Mouse (Mus musculus) left cerebral cortex, adult 8-10 months (tissue): ENCODE measurements around the gene Nhej1. TPM values are rescaled to one million over a fixed set of nuclear protein-coding genes. Genes with fewer than 3 reads are reported as not detected.

ENCODE experiments used
- DNase-seq, 2 experiments: peaks; one replicate each; pipeline ENCODE4 v3.0.0; 2022; ENCODE audit warnings: low spot score in 2 of 2
- total RNA-seq, 4 experiments: library from RNA; stranded (reverse); gene quantifications; 2 replicates each; pipeline ENCODE4 v1.2.4; 2022

The Nhej1 gene
- total RNA-seq, 4 experiments from 2014 or later: 2.0 to 4.8 (median 3.3) TPM

- no peak for DNase-seq
Observed at GRCm38 (mm10) chr1:75128641-75129040, 3.6 kb upstream of the Nhej1 start.

DNA sequence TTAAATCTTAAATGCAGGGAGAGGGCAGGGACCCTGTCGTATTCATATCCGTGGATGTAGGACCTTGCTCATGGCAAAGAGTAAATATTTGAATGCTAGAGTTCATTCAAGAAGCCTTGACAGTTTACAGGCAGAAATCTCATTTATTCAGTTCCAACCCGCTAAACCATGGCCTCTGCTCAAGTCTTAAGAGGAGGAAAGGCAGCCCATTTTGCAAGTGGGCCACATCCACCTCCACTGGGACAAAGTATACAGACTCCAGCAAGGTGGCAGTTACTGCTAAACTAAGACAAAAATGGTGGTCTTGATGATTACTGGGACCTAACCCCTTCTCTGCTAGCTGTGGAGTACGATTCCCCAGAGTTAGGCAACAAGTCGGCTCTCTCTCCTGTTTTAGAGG is 418 bp upstream of the Nhej1 start:
- DNase-seq: no peak

- DNase-seq: no peak
Observed at GRCm38 (mm10) chr1:75122211-75122610, 2.8 kb downstream of the Nhej1 start.

- no peak for DNase-seq
Observed at GRCm38 (mm10) chr1:75052091-75052490, 72.9 kb downstream of the Nhej1 start.

GRCm38 (mm10) chr1:75051428-75051827 is 73.6 kb downstream of the Nhej1 start:
- DNase-seq: no peak

DNA sequence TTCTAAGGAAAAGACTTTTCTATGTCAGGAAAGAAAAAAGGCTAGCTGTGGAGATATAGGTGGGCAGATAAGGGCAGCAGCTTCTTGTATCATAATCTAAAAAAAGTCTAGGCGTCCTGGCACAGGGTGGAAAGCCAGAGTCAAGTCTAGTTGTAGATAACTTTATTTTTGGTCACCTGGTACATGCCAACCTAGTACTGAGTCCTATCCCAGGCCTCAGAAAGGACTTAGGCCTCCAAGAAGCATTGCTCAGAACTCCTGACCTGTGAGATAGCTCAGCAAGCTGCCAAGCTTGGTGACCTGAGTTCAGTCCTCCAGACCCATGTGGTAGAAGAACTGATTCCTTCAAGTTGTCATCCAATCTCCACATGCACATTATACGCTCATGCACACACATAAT is 76.4 kb downstream of the Nhej1 start:
- no peak for DNase-seq

- no peak for DNase-seq
Observed at GRCm38 (mm10) chr1:75048041-75048440, 77.0 kb downstream of the Nhej1 start.

- DNase-seq: no peak
Observed at GRCm38 (mm10) chr1:75040429-75040828, 84.6 kb downstream of the Nhej1 start.

- DNase-seq: no peak
Observed at GRCm38 (mm10) chr1:75032041-75032440, 93.0 kb downstream of the Nhej1 start.

GRCm38 (mm10) chr1:75027061-75027779 is 97.8 kb downstream of the Nhej1 start:
- DNase-seq: no peak

GRCm38 (mm10) chr1:75024419-75025199 is 100.4 kb downstream of the Nhej1 start:
- no peak for DNase-seq

- no peak for DNase-seq
Observed at GRCm38 (mm10) chr1:75022216-75022615, 102.8 kb downstream of the Nhej1 start.

GRCm38 (mm10) chr1:75016846-75017245 is 108.2 kb downstream of the Nhej1 start:
- DNase-seq: peak; percentile 42 to 71

DNA sequence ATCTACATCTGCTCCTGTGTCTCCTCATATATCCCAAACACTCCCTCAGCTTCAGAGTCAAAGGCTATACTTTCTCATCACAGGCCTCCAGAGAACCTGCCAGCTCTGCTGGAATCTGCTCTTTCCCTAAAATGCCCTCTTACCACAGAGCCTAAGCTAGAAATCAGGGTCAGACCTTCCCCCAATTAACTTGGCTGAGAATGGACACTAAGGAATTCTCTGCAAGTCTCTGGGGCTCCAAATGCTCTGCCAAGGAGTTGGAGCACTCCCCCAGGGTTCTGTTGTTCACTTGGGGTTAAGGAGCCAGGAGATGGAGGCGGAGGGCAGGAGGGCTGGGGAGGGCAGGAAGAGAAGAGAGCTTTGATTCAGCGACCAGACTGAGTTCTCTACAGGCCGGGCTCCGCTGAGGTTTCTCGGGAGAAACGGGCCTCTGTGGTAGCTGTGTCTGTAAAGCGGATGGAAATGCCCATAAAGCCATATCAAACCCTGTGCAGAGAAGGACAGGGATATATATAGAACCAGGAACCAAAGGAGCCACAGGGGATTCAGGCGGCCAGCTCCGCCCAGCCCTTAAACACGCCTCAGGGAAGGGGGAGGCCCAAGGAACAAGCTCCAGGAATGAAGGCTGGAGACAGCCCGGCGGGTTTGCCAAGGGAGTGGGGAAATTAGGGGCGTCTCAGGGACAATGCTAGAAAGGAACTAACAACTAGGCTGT is 109.3 kb downstream of the Nhej1 start:
- DNase-seq: no peak

DNA sequence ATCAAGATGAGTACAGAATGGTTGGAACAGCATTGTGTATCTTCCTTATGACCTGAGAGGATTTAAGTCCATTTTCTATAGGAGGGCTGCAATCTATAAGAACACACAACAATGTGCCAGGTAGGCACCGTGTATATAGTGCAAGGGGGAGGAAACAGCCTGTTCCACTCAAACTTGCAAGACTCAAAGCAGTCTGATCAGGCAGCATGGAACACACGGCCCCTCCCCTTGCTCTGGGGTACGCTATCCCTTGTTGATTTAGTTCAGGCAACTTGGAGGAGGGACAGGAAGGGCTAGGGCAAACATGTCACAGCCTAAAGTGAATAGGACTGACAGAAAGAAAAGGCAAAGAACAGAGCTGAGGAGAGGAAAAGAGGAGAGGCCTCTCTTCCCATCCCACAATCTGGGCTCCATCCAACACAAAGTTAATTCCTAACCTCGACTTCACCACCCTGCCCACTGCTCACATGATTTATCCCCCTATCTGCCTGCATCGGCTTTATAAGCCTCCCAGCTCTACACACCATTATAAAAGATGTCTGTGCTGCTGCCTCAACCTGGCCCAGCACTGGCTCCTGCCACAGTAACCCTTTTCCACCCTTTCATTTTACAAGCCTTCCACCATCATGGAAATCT is 110.7 kb downstream of the Nhej1 start:
- no peak for DNase-seq

DNA sequence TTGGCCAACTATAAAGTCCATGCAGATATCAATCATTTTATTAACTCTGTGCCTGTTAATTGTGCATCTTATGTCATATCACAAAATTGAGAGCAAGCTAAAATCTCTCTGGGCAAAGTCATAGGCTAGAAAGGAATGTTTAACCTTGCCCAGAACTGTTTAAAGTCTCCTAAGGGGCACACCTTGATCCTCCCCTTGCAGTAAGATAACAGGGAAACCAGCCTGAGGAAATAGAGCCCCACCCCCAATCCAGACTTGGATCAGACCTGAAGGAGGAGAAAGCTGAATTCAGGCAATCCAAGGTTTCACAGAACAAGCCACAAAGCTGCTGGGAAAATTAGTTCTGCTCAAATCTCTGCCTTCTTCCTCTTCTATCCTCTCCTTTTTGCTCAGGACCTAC is 114.2 kb downstream of the Nhej1 start:
- no peak for DNase-seq

DNA sequence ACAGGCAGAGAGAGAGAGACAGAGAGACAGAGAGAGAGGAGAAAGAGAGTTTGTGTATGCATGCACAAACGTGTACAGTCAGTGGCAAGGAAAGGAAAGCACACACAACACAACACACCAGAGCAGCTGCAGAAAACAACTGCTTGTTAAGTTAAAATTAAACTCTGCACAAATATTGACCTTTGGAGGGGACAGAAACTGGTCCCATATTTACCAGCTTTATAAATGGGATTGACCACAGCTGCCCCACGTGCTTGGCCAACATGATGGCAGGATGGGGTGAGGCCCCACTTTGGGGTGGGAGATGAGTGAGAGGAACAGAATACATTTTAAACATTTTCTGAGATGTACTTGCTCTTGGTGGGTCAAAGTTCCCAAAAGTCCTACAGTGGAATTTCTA is 114.8 kb downstream of the Nhej1 start:
- no peak for DNase-seq

DNA sequence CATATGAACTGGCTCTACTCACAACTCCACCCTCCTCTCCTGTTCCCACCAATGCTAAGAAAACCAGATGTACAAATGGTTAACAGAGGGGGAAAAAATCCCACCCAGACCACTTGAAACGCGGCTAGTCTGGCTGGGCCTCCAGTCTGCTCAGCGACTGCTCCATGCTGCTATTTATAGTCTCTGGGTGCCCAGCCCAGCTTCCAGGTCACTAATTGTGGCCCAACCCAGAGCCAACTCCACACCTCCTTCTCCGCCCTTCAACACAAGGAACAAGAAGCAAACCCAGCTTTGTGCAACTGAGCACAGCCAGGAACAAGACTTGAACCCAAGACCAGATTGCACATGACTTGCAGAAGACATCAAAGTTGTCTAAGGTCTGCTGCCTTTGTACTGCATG is 119.0 kb downstream of the Nhej1 start:
- no peak for DNase-seq

DNA sequence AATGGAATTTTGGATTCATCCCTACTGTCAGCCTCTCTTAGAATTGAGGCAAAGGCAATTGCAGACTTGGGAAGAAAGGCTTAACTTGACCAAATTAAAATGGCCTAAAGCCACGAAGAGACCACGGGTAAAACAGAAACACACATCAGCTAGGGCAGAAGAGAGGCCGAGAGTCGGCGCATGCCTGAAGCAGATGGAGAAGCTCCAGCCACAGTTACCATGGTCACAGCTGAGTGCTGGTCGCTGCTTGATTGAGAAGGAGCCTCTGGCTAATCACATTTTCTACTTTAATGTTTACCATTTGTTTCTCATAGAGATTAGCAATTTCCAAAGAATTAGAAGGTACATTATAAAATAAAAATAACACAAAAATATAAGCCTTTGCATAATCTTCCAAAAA is 123.8 kb downstream of the Nhej1 start:
- DNase-seq: no peak

DNA sequence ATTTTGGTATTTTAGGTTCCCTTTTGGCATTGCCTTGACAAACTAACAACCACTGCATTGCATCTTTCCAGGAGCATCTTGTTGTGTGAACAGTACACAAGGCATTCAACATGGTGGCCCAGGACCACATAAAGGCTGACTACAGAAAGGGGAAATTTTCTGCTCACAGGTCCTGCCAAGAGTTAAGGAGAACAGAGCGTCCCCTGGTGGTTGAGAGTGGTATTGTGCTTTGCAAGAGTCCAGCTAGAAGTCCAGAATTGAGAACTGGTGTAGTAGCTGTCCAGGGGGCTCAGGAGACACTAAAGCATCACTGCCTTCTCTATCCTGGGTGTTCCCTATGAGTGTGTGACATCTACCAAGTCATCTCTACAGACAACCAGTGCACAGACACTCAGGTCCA is 124.5 kb downstream of the Nhej1 start:
- peak in 1 of 2 experiments; percentile 13 for DNase-seq

GRCm38 (mm10) chr1:74999173-74999572 is 125.8 kb downstream of the Nhej1 start:
- no peak for DNase-seq

- no peak for DNase-seq
Observed at GRCm38 (mm10) chr1:74997231-74997630, 127.8 kb downstream of the Nhej1 start.
